Mouse (Mus musculus): ENCODE results near the gene Nkx2-5.

Nkx2-5 gene

DNA sequence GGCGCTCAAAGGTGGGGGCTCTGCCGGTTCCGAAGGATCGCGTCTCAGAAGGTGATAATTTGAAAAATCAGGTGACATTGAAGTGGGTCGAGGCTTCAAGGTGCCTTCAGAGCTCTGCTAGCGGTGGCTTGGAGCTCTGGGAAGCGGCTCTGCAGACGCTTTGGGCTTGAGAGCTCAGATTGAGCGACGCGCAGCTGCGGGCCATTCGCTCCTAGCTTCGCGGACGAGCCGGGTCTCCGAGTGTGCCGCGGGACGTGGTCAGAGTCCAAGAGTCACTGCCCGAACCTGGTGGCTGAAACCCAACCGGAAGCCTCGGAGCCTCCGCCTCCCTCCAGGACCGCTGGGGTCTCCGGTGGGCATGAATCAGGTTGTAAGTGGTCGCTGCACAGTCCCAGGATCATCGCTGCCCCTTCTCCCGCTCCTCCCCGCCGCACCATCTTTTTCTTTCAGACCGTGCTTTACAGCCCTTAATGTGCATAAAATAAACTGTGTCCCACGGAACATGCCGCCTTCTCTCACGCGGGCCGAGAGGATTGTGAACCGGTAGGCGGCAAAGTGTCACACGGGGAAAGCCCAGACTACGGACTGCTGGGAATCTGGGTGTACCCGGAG, 5.0 kb upstream of the Nkx2-5 start:
- DNase-seq: no peak

DNA sequence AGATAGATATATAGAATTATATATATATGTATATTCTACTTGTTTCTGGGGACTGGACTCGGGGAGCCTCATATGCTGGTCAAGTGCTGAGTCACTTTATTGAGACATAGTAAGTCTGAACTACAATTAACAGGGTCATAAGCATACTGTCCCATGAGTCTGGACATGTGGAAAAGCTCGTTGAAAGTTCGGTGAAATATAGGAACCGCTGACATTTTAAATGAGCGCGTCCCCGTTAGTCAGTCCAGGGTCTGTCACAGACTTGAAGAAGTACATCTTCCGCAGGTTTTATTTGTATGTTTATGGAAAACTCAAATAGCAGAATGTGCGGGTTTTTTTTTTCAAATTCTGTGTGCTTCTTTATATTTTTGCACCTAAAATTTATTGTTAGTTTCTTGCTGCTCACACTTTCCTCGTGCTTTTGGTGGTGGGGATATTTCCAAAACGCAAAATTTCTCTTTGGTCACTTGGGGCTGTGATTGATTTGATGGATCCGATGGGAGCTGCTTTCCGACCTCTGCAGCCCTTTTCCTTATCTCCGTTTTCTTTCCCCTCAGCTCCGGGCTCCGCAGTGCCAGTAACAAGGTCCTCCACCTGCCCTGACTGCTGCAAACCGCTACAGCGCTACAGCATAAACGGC, 4.4 kb upstream of the Nkx2-5 start:
- DNase-seq: no peak

DNA sequence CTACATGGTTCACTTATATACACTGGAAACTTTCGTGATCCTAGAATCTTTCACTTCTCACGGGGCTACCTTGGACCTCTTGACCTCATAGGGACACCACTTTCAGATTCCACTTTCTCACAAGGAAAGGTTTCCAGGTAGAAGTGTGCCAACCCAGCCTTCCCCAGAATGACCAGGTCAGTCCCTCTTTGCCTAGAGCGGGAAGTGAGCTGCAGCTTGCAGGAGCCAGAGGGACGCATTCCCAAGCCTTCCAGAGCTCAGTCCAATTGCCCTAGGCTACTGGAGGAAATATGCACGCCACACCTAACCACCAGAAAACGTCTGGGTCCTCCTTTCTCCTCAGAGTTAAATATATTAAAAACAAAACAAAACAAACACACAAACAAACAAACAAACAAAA, 3.4 kb upstream of the Nkx2-5 start:
- no peak for DNase-seq

DNA sequence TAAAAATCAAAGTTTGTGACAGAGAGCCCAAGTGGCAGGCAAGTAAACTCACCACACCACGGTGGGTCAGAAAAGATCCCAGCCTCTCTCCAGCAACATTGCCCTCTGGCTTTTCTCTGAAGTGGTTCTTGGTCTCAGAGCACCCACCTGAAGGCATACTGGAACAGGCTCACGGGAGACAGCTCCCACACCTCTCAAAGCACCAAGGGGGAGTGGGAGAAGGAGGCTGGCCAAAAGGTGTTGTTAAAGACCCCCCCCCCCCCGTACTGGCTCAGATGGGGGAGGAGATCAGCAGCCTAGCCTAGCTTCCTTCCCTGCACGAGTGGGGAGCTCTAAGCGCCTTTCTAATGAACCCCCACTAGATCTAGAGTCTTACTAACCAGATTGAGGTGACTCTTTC, 3.0 kb upstream of the Nkx2-5 start:
- no peak for DNase-seq

DNA sequence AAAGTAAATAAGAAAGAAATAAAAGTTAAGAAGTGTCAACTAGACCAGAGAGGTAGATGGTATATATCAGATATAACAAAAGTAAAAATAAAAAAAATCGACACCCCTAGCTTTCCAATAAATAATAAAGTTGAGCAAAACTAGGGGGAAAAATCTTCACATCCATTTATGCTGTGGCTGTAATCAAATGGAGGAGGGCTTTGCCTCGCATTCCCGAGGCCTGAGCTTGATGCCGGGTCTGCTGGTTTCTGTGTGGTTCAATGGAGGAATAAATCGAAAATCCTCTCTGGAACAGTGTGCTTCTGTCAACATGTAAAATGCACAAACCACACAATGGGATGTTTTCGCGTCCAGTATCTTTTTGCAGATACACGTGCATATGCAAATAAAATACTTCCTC, 1.6 kb upstream of the Nkx2-5 start:
- DNase-seq: no peak

DNA sequence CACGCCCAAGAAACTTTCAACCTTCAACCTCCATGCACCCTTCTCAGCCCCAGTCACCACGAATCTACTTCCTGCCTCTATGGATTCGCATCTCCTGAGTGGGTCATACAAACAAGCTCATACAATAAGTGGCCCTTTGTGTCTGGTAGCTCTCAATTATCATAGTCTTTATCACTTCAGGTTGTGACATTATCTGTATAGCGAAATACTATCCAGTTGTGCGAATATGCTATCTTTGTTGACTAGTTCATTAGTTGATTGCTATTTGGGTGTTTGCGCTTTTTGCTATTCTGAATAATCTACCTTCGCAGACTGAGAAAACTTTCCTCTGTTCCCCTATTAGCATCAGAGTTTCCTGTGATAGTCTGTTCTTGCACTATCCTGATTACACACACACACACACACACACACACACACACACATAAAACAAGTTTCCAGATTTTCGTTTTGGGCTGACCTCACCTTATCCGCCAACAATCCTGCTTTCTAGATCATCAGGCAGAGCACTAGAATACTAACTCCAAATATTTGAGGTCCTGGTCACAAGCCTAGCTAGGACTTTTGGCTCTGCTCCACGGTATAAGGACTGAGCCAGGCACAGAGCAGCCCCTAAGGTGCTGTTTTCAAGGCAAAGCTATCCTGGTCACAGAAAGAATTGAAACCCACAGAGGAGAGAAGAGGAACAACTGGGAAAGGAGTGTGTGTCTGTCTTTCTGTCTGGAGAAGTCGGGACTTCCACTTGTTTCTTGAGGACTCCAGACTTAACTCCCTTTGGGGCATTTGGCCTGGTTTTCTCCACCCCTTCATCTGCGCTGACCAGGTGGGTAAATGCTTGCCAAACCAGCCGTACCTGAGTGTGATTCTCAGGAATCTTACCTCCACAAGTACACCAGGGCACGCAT, 591 bp upstream of the Nkx2-5 start:
- no peak for DNase-seq

DNA sequence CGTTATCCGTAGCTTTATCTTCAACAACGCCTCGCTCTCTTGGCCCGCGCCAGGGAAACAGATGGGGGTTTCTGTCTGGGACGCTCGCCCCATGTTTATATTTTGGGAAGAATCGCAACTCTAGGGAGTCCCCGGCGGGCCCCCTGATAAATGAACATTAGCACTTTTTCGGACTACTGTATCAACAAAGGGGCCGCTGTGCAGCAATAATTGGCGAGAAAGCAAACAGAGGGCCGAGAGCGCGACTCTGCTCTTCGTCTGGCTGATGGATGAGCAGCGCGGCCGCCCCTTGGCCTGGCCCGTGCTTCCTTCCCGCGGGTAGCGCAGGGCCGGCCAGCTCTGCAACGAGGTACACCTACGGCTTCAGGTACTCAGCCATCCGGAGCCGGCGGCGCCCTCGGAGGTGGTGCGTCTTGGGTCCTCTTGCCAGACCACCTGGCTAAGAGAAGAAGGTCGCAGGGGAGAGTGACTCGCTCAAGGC, 398 bp downstream of the Nkx2-5 start:
- no peak for DNase-seq

DNA sequence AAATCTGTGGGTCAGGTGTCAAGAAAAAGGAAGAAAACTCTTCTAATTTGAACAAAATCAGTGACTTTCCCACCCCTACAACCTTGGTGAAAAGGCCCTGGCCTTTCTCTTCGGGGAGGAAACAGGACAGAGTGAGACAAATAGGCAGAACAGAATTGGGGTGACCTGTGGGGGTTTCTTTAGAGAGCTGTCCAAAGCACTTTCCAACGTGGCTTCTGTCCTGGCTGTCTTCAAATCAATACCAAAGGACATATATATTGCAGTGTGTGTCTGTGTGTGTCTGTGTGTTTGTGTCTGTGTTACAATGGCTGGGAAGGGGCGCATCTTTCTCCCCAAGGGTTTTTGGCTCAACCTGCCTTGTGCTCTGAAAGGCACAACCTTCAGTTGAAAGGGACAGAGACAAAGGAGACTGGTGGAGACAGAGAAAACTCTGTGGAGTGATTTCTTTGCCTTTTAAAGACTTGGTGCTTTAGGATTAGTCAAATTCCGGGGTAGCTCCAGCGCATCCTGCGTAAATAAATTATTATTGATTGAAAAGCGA, 1.0 kb downstream of the Nkx2-5 start:
- DNase-seq: no peak

DNA sequence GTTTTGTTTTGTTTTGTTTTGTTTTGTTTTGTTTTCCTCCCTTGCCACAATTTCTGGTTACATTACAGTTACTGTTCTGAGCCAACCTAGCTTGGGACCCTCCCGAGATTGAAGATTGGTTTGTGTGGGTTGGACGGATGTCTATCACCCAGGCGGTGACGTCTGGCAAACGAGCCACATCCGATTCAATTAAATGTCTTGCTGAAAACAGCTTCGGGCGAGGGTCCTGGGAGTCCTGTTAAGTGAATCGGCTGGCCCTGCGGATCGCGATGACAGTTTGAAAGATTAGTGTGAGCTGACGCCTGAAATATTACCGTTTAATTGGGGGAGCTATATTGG, 1.6 kb downstream of the Nkx2-5 start:
- no peak for DNase-seq

DNA sequence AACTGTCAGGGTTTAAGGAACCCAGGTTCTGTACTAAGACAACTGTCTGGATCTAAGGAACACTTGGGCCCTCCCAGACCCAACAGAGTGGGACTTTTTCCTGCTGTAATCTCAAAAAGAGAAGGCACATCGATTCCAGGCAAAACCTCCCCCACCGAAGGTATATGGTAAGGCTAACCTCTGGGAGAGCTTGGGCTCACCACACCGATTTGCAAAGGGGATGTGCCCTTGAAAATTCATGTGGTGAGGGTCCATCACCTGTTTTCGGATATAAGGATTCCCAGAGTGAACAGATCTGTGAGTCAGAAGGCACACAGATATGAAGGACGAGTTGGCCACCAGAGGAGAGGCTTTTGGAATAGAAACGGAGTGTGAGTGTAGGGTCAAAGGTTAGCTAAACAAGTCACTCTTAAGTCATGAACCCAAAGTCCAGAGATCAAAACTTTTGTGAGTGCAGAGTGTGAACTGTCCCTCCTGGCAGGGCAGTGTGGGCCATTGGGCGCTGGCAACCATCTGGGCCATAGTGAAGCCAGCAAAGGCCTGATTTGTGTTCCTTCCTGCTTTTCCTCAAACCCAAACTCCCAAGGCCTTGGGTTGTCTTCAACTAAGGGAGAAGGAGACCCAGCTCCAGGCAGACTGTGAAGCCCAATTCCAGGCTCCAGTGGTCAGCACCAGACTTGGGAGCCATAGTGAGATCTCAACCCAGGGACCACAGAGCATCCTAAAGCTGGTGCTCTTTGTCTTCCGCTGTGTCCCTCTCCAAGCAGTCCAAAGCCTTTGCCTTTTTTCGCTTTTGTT, 2.2 kb downstream of the Nkx2-5 start:
- no peak for DNase-seq

DNA sequence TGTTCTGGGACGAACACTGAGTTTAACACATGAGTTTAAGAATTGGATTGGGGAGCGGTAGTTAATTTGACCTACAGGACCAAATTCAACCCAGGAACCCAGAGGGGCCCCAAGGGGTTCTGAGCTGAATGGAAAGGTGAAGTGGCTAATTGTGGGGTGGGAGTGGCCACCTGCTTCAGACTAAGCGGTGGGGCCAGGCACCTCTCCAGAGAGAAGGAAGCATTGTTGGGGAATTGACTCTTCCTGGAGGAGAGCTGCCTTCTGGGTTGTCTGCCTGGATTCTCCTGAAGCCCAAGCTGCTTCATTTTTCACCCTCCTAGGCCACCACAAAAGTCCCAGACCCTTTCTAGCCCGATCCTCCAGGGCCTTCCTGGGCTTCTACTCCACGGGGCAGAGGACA, 2.8 kb downstream of the Nkx2-5 start:
- DNase-seq: no peak

DNA sequence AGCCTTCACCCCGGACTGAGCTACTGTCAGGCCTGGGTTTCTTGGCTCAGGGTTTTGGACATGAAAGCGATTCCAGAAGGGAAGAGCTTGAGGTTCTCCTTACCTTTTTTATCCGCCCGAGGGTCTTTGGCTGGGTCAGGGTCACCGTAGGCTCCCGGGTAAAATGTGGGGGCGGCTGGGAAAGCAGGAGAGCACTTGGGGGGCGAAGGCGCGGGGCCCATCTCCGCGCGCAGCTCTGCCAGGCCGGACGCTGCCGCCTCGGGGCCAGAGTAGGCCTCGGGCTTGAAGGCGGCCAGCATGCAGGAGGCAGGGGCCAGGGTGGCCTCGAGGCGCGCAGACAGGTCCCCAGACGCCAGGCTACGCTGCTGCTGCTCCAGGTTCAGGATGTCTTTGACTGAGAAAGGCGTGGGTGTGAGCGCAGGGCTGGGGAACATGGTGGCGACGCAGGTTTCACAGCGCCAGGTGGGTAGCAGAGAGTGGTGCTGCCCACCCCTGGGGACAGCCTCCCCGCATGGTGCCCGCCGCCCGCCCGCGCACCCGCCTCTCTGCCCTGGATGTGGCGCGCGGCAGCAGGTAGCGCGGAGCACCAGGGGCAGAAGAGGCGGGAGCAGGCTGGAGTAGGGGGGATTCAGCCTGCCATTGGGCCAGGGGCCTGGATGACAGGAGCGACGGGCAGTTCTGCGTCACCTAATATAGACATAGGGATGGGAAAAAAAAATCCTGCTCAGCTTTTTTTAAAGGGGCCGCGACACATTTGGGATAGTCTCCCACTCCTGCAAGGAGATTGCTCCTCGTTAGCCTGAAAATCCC, 3.7 kb downstream of the Nkx2-5 start:
- no peak for DNase-seq

DNA sequence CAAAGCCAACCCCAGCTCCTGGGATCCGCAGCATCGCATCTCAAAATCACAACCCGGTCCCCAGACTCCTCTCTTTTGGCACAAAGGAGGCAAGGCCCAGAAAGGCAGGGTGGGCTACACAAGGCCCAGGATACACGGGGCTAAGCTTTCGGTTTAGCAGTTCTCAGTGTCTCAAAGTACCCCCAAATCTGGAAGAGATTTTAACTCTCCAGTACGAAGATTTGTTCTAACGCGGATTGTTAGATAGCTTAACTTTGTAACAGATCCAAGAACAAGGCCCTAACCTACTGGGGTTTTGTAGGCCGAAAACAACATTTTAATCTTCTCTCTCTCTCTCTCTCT, 4.4 kb downstream of the Nkx2-5 start:
- DNase-seq: no peak

DNA sequence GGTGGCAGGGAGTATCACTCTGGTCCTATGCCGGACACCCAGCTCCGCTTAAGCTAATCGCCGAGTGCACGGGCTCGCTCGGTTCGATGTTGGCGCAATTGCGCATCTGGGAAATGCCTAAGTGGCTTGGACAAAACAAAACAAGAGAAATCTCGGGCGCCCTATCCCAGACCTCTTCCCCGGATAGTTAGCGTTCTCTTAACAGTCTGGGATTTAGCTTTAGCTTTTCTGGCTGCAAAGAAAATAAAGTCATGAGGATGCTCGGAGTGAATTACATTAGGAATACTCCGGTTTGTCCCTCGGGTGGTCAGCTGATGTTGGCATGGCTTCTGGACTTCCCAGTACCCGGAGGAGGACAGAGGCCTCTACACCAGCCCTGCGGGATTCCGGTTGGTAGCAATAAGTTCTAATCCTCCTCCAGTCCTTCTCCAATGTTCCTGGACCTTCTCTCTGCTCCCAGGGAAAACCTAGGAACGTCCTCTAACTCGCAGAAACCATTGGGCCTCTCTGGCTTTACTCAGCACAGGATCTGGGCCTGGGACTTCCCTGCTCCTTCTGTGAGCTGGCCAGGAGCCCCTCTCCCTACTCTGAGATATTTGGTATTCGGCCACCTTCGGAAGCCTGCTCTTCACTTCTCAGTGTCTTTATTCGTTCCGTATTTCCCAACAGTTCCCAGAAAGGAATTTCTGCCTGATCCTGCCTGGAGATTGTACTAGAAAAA, 4.9 kb downstream of the Nkx2-5 start:
- no peak for DNase-seq

DNA sequence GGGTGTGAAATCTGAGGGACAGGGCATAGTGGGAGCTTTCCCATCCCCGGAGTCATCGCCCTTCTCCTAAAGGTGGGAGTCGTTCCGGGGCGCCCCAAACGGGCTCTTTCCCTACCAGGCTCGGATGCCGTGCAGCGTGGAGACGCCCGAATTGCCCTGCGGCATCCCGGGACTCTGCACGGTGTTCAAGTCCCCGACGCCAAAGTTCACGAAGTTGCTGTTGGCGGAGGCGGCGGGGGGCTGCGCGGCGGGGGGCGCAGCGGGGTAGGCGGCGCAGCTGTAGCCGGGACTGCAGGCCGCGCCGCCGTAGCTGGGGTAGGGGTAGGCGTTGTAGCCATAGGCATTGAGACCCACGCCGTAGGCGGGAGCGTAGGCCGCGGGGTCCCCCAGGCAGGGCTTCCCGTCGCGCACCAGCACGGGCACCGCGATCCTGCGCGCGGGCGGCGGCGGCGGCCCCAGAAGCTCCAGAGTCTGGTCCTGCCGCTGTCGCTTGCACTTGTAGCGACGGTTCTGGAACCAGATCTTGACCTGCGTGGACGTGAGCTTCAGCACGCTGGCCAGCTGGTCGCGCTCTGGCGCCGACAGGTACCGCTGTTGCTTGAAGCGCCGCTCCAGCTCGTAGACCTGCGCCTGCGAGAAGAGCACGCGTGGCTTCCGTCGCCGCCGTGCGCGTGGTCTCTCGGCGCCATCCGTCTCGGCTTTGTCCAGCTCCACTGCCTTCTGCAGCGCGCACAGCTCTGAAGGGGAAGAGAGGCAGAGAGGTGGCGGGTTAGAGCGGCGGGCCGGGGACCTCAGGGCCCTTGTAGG, 5.7 kb downstream of the Nkx2-5 start:
- no peak for DNase-seq

DNA sequence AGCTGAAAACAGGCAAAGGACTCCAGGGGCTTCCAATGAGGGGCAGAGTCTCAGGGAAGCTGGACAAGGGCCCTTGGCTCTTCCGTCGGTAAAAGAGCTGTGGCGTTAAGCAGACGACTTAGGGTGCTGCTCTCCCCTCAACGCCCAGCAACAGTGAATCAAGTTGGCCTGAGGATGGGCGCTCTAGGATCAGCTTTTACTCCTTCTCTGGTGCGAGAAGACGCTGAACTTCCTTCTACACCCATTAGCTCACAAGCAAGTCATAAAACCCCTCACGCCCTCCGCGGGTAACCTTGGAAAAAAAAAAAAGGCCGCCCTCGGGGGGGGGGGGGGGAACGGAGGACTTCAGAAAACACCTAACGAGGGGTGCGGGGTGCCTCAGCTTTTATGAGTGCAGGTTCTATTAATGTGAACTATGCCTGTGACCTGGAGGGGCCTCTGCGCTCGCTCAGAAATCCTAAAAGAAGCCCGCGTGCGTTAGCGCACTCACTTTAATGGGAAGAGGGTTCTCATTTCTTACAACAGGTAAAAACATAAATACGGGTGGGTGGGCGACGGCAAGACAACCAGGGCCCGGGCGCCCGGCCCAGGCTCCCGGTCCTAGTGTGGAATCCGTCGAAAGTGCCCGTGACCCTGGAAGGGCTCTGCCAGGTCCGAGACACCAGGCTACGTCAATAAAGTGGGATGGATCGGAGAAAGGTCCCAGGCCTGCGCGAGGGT, 6.5 kb downstream of the Nkx2-5 start:
- DNase-seq: no peak

DNA sequence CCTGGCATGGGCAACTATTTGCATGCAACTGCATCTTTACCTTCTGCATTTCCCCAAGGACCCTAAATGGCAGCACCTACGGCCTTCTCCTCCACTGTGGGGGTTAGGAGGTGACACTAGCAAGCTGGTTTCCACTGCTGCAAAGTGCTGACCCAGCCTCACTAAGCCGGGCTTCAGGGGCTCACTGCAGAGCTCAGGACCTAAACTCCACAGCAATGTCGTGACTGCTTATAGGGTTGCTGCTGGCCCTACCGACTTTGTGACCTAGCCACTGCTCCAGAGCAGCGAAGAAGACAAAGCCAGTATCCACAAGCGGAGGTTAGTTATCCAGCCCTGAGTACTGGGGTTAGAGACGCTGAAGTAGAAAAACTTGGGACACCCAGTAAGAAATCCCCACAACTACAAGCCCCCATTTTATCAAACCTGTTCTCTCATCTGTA, 7.2 kb downstream of the Nkx2-5 start:
- no peak for DNase-seq

DNA sequence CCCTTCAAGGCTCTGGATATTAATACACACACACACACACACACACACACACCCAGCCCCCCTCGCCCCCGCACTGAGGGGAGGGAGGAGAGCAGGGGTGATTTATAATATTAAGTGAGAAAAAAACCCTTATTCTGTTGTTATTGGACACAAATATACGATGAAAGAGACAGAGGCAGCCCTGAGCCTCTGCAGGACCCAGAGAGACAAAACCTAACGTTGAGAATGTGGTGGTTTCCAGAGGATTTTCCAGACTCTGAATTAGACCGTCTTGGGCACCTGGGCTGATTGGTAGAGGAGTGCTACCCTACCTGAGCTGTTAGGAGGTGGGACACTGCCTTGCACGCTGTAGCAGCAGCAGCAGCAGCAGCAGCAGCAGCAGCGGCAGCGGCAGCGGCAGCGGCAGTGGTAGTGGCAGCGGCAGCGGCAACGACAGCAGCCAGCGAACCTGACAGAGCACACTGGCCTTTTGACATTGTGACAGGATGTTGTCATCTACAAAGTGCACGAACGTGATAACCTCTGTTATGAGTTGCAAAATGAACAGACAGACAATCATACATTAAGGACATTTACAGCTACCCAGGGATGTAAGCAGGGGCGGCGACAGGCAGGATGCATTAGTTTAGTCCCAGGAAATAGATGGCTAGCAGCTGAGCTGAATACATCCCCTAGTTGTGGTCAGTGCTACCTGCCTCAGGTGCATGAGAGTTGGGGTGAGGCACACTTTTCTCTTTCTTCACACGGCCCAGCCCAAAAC, 7.8 kb downstream of the Nkx2-5 start:
- no peak for DNase-seq

DNA sequence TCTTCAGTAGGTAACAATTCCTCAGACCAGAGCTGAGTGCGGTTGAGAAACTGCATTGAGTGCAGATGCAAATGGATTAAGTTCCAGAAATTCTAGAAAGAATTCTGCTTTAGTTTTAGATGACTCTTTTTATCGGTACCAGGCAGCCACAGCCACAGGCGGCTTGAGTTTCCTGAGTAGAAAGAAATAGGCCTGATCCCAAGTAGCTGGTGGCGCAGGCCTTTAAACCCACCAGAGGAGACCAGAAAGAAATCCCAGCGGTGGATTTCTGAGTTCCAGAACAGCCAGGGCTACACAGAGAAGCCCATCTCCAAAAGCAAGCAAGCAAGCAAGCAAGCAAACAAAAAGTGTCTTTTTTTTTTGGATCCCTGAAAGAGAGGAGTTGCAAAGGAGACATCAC, 8.4 kb downstream of the Nkx2-5 start:
- DNase-seq: no peak

Measured in kidney, adult 11 months (tissue).